Mouse (Mus musculus): Measurements from ENCODE around the gene Prdm12.

DNA sequence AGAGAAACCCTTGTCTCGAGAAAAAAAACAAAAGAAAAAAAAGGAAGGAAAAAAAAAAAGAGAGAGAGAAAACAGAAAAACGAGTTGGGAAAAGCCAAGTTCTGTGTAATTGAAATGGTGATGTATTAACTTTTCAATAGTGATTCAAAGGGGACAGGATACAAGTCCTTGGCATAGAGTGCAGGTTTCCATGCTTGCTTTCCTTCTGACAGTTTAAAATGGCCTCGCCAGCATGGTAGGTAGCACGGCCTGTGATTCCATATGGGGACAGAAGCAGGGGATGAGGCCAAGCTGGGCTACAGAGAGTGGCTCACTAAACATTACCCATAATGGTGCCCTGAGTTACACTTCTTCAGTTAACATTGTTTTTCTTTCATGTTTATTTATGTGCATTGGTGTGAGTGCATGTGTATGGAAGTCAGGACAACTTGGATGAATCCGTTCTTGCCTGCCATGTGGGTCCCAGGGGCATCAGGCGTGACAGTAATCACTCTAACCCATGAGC, 41.9 kb downstream of the Prdm12 start:
- TF ChIP-seq CTCF (IDR thresholded peaks at IDR 0.05; ENCODE audit: low read depth) (no peak), EP300 (optimal IDR thresholded peaks at IDR 0.05) (no peak)
